Mouse (Mus musculus): ENCODE measurements around the gene Nccrp1.
"Not testable (repeated sequence)": the region's sequence is repeated elsewhere in the genome, so short reads cannot be mapped to it uniquely, and the experiment has no call there.

Gene Nccrp1

DNA sequence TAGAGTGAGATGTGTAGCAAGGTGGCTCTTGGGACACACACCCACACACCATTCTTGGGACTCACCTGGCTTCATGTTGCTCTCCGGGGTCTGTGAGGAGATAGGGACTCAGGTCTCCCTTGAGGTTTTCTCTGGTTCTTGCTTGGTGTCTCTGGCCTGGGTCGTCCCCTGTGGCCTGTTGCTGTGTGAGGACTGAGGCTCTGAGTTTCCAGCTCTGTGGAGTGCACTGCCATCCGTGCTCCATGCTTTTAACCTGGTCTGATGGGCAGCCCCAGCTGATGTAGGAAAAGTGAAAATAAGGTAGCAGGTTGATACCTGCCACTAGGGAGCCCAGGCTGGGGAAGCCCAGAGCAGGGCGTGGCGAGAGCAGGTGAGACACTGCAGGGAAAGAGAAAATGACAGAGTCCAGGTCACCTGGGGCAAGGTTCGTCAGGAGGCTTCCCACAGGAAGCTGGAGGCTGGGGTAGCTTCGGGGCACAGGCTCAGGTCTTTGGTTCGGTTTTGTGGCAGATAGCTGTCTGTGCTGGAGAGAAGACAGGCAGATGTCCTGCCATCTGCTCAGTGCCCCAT lies 36.6 kb downstream of the Nccrp1 start, which contains the start of gene Ifnl2:
Gene Ifnl2 (minus strand): TSS at position 51 of the 570 bp plus-strand sequence.
- not testable (repeated sequence) for DNase-seq

- not testable (repeated sequence) for DNase-seq
Measured at GRCm38 (mm10) chr7:28509121-28509520, 37.9 kb downstream of the Nccrp1 start.

- peak; percentile 29 for DNase-seq
Measured at GRCm38 (mm10) chr7:28505585-28505984, 41.5 kb downstream of the Nccrp1 start.

- DNase-seq: no peak
Measured at GRCm38 (mm10) chr7:28495426-28495825, 51.6 kb downstream of the Nccrp1 start.

Data from lung, postnatal 10 days (tissue).